Mouse (Mus musculus) ovary, adult 18-20 months (tissue): ENCODE results near the gene Manea.
A peak's percentile ranks its signal among the peaks of the same experiment; 100 is the strongest.
"Not testable (repeated sequence)": the region's sequence is repeated elsewhere in the genome, so short reads cannot be mapped to it uniquely, and the experiment has no call there.

Source experiments
- DNase-seq: peaks from one replicate; pipeline ENCODE4 v3.0.0; 2022; ENCODE audit warnings: low spot score, mixed read lengths

Gene Manea

GRCm38 (mm10) chr4:26346443-26347106 lies at the start of gene Manea:
Gene Manea (minus strand): TSS chr4:26346891.
- DNase-seq = peak; percentile 87

DNA sequence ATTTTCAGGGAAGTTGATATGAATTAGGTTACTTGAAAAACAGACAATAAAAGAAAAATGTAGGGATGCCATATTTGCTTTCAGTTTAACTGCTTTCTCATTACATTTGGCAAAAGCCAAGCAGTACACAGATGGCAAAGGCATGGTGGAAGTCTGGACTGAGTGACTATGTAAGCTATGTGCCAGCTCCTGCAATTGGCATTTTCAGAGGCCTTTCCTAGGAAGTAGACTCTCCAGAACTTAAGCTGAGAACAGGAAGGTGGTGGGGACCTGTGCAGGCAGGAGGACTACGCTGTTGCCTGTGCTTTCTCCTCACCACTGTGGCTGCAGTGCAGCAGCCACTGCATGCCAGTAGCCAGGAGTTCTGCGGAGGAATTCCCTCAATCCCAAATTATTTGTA lies 7.9 kb upstream of the Manea start:
- DNase-seq = no peak

GRCm38 (mm10) chr4:26353643-26354231 lies 7.0 kb upstream of the Manea start:
- DNase-seq = no peak

DNA sequence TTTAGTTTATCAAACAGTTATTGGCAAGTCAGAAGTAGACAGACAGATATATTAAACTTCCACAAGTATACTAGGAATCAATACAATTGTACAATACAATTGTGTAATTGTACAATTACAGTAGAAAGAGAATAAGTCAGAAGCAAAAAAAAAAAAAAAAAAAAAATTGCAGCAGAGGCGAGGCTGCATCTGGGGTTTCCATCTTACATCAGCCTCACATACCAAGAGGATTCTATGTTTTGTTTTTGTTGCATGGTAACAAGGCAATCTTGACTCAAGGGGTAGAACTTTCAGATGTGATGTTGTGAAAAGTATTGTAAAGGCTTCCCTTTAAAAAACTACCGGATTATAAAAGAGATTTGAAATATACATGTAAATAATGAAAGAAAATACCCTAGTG lies 548 bp upstream of the Manea start:
- DNase-seq = no peak

GRCm38 (mm10) chr4:26345741-26346442 lies 799 bp downstream of the Manea start:
- no peak for DNase-seq

- no peak for DNase-seq
Measured at GRCm38 (mm10) chr4:26345080-26345479, 1.6 kb downstream of the Manea start.

- DNase-seq = no peak
Measured at GRCm38 (mm10) chr4:26342346-26342745, 4.3 kb downstream of the Manea start.

GRCm38 (mm10) chr4:26338604-26339003 lies 8.1 kb downstream of the Manea start:
- no peak for DNase-seq

- no peak for DNase-seq
Measured at GRCm38 (mm10) chr4:26336563-26336962, 10.1 kb downstream of the Manea start.

DNA sequence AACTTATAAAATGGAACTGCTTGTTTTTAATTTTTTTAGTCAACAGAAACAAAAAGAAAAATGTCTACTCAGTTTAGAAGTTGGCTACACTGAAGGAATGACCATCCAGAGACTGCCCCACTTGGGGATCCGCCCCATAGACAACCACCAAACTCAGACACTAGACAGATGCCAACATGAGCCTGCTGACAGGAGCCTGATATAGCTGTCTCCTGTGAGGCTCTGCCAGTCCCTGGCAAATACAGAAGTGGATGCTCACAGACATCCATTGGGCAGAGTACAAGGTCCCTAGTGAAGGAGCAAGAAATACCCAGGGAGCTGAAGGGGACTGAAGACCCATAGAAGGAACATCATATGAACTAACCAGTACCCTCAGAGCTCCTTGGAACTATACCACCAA lies 42.0 kb downstream of the Manea start:
- not testable (repeated sequence) for DNase-seq

DNA sequence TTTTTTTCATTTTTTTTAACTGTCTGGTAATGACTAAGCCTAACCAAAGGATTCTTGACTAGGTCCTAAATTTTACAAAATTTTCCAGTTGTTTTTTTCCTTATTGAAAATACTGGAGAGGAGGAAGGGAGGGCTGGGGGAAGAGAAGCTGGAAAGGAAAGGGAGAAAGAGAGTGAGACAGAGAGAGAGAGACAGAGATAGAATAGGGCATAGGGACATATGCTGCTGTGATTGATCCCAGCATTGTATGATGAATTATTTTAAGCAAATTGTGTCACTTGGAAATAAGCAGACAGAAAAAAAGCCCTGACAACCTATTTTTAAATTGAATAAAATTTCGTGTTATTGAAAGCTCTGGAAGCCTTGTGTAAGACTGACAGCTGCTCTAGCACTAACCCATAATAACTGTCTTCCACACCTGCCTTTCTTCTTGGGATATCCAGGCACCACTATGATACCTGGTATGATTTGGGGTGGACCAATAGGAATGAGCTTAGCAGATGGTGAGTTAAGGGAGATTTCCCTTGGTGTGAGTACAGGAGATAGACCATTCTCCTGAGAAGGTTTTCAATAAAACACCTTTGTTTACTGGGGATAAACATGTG lies 69.5 kb downstream of the Manea start:
- DNase-seq = no peak

GRCm38 (mm10) chr4:26276264-26276663 lies 70.4 kb downstream of the Manea start:
- DNase-seq = no peak

DNA sequence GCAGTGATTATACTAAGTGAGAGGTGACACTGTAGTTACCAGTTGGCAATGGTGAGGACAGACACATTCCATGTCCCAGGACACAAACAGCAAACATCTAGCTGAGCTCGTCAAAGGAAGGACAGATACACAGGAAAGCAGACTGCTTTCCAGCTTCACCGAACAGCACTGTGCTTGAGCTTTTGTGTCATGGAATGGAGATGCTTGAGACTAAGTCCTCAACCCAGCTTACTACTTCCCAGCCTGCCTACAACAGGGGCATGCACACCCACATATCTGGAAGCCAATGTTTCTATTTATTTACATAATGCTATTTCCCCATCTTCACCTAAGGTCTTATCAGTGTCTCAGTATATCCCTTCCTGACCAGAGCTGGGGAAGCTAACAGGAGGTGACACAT lies 70.9 kb downstream of the Manea start:
- DNase-seq = no peak
